Mouse (Mus musculus): Measurements from ENCODE around the gene Mcur1.

GRCm38 (mm10) chr13:43493725-43494124 lies 66.3 kb downstream of the Mcur1 start:
- TF ChIP-seq POLR2A (IDR thresholded peaks at IDR 0.05; ENCODE audit: insufficient read depth, low read depth, low read length) (no peak), CTCF (IDR thresholded peaks at IDR 0.05) (no peak)

Data from heart, adult 2 months (tissue).